Mouse (Mus musculus): ENCODE data around the gene Pold4. TPM values are rescaled to one million over a fixed set of nuclear protein-coding genes. Genes with fewer than 3 reads are reported as not detected.

Pold4 gene
- polyA plus RNA-seq, 1 experiment = 16.3 TPM

GRCm38 (mm10) chr19:4216041-4216685 lies 15.5 kb upstream of the Pold4 start:
- Histone ChIP-seq H3K36me3 (ENCODE audit: control insufficient read depth, insufficient read depth, low read length) (no peaks in the 10 kb centered on the region), H3K27ac (ENCODE audit: control insufficient read depth, insufficient read depth, low read depth, low read length) (no peak overlapping the region), H3K4me3 (ENCODE audit: control insufficient read depth, low read depth, low read length) (no peak overlapping the region), H3K4me1 (ENCODE audit: control insufficient read depth, insufficient read depth, low read length) (peaks cover 21% of the 10 kb centered on the region), H3K27me3 (ENCODE audit: control insufficient read depth, insufficient read depth, low read length) (no peaks in the 10 kb centered on the region; the same call in 1 of the 2 replicates)
- TF ChIP-seq CTCF (IDR thresholded peaks at IDR 0.05; ENCODE audit: control insufficient read depth, insufficient read depth, insufficient replicate concordance, low read depth, low read length) (peak; percentile 5; the same call in 1 of the 2 replicates), POLR2A (IDR thresholded peaks at IDR 0.05; ENCODE audit: control insufficient read depth, low read depth, low read length) (no peak)

- H3K4me1 ChIP-seq (ENCODE audit: control insufficient read depth, insufficient read depth, low read length) = peaks cover 21% of the 10 kb centered on the region
- H3K36me3 ChIP-seq (ENCODE audit: control insufficient read depth, insufficient read depth, low read length) = no peaks in the 10 kb centered on the region
- no peak overlapping the region for H3K4me3 ChIP-seq (ENCODE audit: control insufficient read depth, low read depth, low read length)
- H3K27ac ChIP-seq (ENCODE audit: control insufficient read depth, insufficient read depth, low read depth, low read length) = no peak overlapping the region
- no peaks in the 10 kb centered on the region; the same call in 1 of the 2 replicates for H3K27me3 ChIP-seq (ENCODE audit: control insufficient read depth, insufficient read depth, low read length)
- TF ChIP-seq CTCF (IDR thresholded peaks at IDR 0.05; ENCODE audit: control insufficient read depth, insufficient read depth, insufficient replicate concordance, low read depth, low read length) = no peak
- TF ChIP-seq POLR2A (IDR thresholded peaks at IDR 0.05; ENCODE audit: control insufficient read depth, low read depth, low read length) = no peak
Measured at GRCm38 (mm10) chr19:4217140-4217539, 14.6 kb upstream of the Pold4 start.

GRCm38 (mm10) chr19:4217855-4218254 lies 13.8 kb upstream of the Pold4 start:
- H3K36me3 ChIP-seq (ENCODE audit: control insufficient read depth, insufficient read depth, low read length) = no peaks in the 10 kb centered on the region
- TF ChIP-seq CTCF (IDR thresholded peaks at IDR 0.05; ENCODE audit: control insufficient read depth, insufficient read depth, insufficient replicate concordance, low read depth, low read length) (no peak), POLR2A (IDR thresholded peaks at IDR 0.05; ENCODE audit: control insufficient read depth, low read depth, low read length) (no peak)
- no peak overlapping the region for H3K4me3 ChIP-seq (ENCODE audit: control insufficient read depth, low read depth, low read length)
- H3K27ac ChIP-seq (ENCODE audit: control insufficient read depth, insufficient read depth, low read depth, low read length) = no peak overlapping the region
- no peaks in the 10 kb centered on the region; the same call in 1 of the 2 replicates for H3K27me3 ChIP-seq (ENCODE audit: control insufficient read depth, insufficient read depth, low read length)
- peaks cover 21% of the 10 kb centered on the region for H3K4me1 ChIP-seq (ENCODE audit: control insufficient read depth, insufficient read depth, low read length)

- H3K27me3 ChIP-seq (ENCODE audit: control insufficient read depth, insufficient read depth, low read length) = no peaks in the 10 kb centered on the region; the same call in 1 of the 2 replicates
- H3K36me3 ChIP-seq (ENCODE audit: control insufficient read depth, insufficient read depth, low read length) = no peaks in the 10 kb centered on the region
- no peak for TF ChIP-seq CTCF (IDR thresholded peaks at IDR 0.05; ENCODE audit: control insufficient read depth, insufficient read depth, insufficient replicate concordance, low read depth, low read length)
- no peak for TF ChIP-seq POLR2A (IDR thresholded peaks at IDR 0.05; ENCODE audit: control insufficient read depth, low read depth, low read length)
- H3K27ac ChIP-seq (ENCODE audit: control insufficient read depth, insufficient read depth, low read depth, low read length) = no peak overlapping the region
- H3K4me1 ChIP-seq (ENCODE audit: control insufficient read depth, insufficient read depth, low read length) = peaks cover 18% of the 10 kb centered on the region
- no peak overlapping the region for H3K4me3 ChIP-seq (ENCODE audit: control insufficient read depth, low read depth, low read length)
Measured at GRCm38 (mm10) chr19:4218293-4218692, 13.4 kb upstream of the Pold4 start.

GRCm38 (mm10) chr19:4218784-4219183 lies 12.9 kb upstream of the Pold4 start:
- Histone ChIP-seq H3K4me3 (ENCODE audit: control insufficient read depth, low read depth, low read length) (no peak overlapping the region), H3K36me3 (ENCODE audit: control insufficient read depth, insufficient read depth, low read length) (no peaks in the 10 kb centered on the region), H3K27me3 (ENCODE audit: control insufficient read depth, insufficient read depth, low read length) (no peaks in the 10 kb centered on the region; the same call in 1 of the 2 replicates), H3K27ac (ENCODE audit: control insufficient read depth, insufficient read depth, low read depth, low read length) (no peak overlapping the region), H3K4me1 (ENCODE audit: control insufficient read depth, insufficient read depth, low read length) (peaks cover 13% of the 10 kb centered on the region)
- TF ChIP-seq CTCF (IDR thresholded peaks at IDR 0.05; ENCODE audit: control insufficient read depth, insufficient read depth, insufficient replicate concordance, low read depth, low read length) (no peak), POLR2A (IDR thresholded peaks at IDR 0.05; ENCODE audit: control insufficient read depth, low read depth, low read length) (no peak)

- Histone ChIP-seq H3K4me3 (ENCODE audit: control insufficient read depth, low read depth, low read length) (no peak overlapping the region), H3K27me3 (ENCODE audit: control insufficient read depth, insufficient read depth, low read length) (no peaks in the 10 kb centered on the region), H3K27ac (ENCODE audit: control insufficient read depth, insufficient read depth, low read depth, low read length) (no peak overlapping the region), H3K4me1 (ENCODE audit: control insufficient read depth, insufficient read depth, low read length) (peaks cover 9% of the 10 kb centered on the region), H3K36me3 (ENCODE audit: control insufficient read depth, insufficient read depth, low read length) (no peaks in the 10 kb centered on the region)
- TF ChIP-seq POLR2A (IDR thresholded peaks at IDR 0.05; ENCODE audit: control insufficient read depth, low read depth, low read length) = no peak
- TF ChIP-seq CTCF (IDR thresholded peaks at IDR 0.05; ENCODE audit: control insufficient read depth, insufficient read depth, insufficient replicate concordance, low read depth, low read length) = no peak
Measured at GRCm38 (mm10) chr19:4219943-4220342, 11.8 kb upstream of the Pold4 start.

- TF ChIP-seq POLR2A (IDR thresholded peaks at IDR 0.05; ENCODE audit: control insufficient read depth, low read depth, low read length) = no peak
- Histone ChIP-seq H3K27me3 (ENCODE audit: control insufficient read depth, insufficient read depth, low read length) (no peaks in the 10 kb centered on the region), H3K27ac (ENCODE audit: control insufficient read depth, insufficient read depth, low read depth, low read length) (no peak overlapping the region)
Measured at GRCm38 (mm10) chr19:4220416-4220815, 11.3 kb upstream of the Pold4 start.

More at GRCm38 (mm10) chr19:4220416-4220815, 11.3 kb upstream of the Pold4 start:
- Histone ChIP-seq H3K4me3 (ENCODE audit: control insufficient read depth, low read depth, low read length) (no peak overlapping the region), H3K36me3 (ENCODE audit: control insufficient read depth, insufficient read depth, low read length) (no peaks in the 10 kb centered on the region), H3K4me1 (ENCODE audit: control insufficient read depth, insufficient read depth, low read length) (peaks cover 6% of the 10 kb centered on the region)
